Mouse (Mus musculus) E14TG2a.4 (cell line): ENCODE results near the gene Thra.

Experiments
- CTCF ChIP-seq: conservative IDR thresholded peaks from 2 replicates; pipeline ENCODE4 v1.5.1; 2014; ENCODE audit warnings: low read length
- NANOG ChIP-seq: IDR thresholded peaks from 2 replicates; pipeline ENCODE4 v1.6.1; 2014; ENCODE audit warnings: borderline replicate concordance, low read length, mixed read lengths
- POU5F1 ChIP-seq: IDR thresholded peaks from 2 replicates; pipeline ENCODE4 v1.6.1; 2014; ENCODE audit warnings: low read length, borderline replicate concordance

GRCm38 (mm10) chr11:98761939-98762338 lies 21.5 kb downstream of the Thra start:
- TF ChIP-seq CTCF (no peak), NANOG (no peak), POU5F1 (no peak)
